Mouse (Mus musculus) ES-Bruce4 (cell line): ENCODE measurements at regions not wholly inside any gene's neighbourhood (a gene's known extent, or its start where the extent isn't known, plus 50 kb on each side); places are given as distances from the start of the nearest gene placed in this dataset.

Source experiments
- CTCF ChIP-seq: IDR thresholded peaks from one replicate; pipeline ENCODE4 v1.8.1; 2011; ENCODE audit warnings: low read depth, low read length
- EP300 ChIP-seq: IDR thresholded peaks from 2 replicates; pipeline ENCODE4 v1.6.1; 2011; ENCODE audit warnings: low read depth, low read length; ENCODE audit not compliant: insufficient read depth
- POLR2A ChIP-seq: IDR thresholded peaks from one replicate; pipeline ENCODE4 v1.8.1; 2011; ENCODE audit warnings: low read length; ENCODE audit not compliant: insufficient read depth

GRCm38 (mm10) chr13:97500155-97500554 is 259.2 kb downstream of the Enc1 start:
- TF ChIP-seq CTCF = no peak
- TF ChIP-seq POLR2A = no peak
- TF ChIP-seq EP300 = no peak
